Mouse (Mus musculus): ENCODE data around the gene Fubp3. TPM values are rescaled to one million over a fixed set of nuclear protein-coding genes. Genes with fewer than 3 reads are reported as not detected.
"Not testable (repeated sequence)": the region's sequence is repeated elsewhere in the genome, so short reads cannot be mapped to it uniquely, and the experiment has no call there.

Fubp3 gene
- polyA plus RNA-seq, 1 experiment from 2014 or later = 87.2 TPM

DNA sequence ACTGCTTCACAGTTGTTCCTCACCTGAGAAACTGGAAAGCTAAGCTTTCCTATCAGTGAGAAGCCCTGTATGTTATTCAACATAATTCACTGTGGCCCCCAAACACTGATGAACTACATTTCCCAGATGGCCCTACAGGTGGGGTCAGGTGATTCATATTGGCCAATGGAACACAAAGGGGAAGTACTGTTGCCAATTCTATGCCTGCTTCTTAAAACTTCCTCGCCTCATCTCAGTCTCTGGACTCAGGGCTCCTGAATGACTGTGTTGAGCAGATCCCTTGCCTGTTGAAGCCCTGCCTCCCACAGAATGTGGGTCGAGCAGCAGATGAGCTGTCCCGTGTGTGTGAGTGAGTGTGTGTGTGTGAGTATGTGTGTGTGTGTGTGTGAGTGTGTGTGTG lies 21.9 kb upstream of the Fubp3 start:
- H3K9me3 ChIP-seq (ENCODE audit: control insufficient read depth, low read depth, low read length) = peaks cover 6% of the 10 kb centered on the region; the same call in 1 of the 2 replicates
- 75% methylated on average over 3 of the region's 3 CpGs for WGBS
- no peak overlapping the region for H3K4me2 ChIP-seq (replicated peaks; ENCODE audit: low read depth, low read length)
- H3K27ac ChIP-seq (ENCODE audit: low read length) = no peak overlapping the region
- no peaks in the 10 kb centered on the region for H3K27me3 ChIP-seq (ENCODE audit: control insufficient read depth, insufficient read depth, low read length)
- no peak for ATAC-seq (ENCODE audit: insufficient number of reproducible peaks, insufficient read depth, low FRiP score, low read depth)
- H3K36me3 ChIP-seq (ENCODE audit: control insufficient read depth, insufficient read depth, low read length) = no peaks in the 10 kb centered on the region
- H3K4me1 ChIP-seq (ENCODE audit: control insufficient read depth, insufficient read depth, low read length) = no peaks in the 10 kb centered on the region
- H3K4me3 ChIP-seq (ENCODE audit: low read depth, low read length) = no peak overlapping the region
- no peak overlapping the region for H3K9ac ChIP-seq (replicated peaks; ENCODE audit: low read depth, low read length)

DNA sequence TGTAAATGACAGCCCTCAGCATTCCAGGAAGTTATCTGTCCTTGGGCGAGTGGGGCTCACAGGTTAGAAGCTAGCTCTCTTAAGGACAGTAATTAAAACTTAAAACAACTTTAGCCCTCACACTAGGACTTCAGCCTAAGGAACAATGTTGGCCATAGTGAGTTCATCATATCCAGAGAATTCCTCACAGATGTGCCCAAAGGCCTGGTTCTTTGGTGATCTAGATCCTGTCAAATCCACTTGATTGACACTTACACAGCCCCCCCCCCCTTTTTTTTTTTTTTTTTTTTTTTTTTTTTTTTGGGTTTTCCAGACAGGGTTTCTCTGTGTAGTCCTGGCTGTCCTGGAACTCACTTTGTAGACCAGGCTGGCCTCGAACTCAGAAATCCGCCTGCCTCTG lies 21.1 kb upstream of the Fubp3 start:
- H3K4me2 ChIP-seq (replicated peaks; ENCODE audit: low read depth, low read length); H3K9me3 ChIP-seq (ENCODE audit: control insufficient read depth, low read depth, low read length); ATAC-seq (ENCODE audit: insufficient number of reproducible peaks, insufficient read depth, low FRiP score, low read depth); H3K36me3 ChIP-seq (ENCODE audit: control insufficient read depth, insufficient read depth, low read length); H3K27ac ChIP-seq (ENCODE audit: low read length); H3K4me1 ChIP-seq (ENCODE audit: control insufficient read depth, insufficient read depth, low read length); H3K27me3 ChIP-seq (ENCODE audit: control insufficient read depth, insufficient read depth, low read length); H3K4me3 ChIP-seq (ENCODE audit: low read depth, low read length); H3K9ac ChIP-seq (replicated peaks; ENCODE audit: low read depth, low read length): not testable (repeated sequence)
- 92% methylated on average over 2 of the region's 3 CpGs for WGBS

DNA sequence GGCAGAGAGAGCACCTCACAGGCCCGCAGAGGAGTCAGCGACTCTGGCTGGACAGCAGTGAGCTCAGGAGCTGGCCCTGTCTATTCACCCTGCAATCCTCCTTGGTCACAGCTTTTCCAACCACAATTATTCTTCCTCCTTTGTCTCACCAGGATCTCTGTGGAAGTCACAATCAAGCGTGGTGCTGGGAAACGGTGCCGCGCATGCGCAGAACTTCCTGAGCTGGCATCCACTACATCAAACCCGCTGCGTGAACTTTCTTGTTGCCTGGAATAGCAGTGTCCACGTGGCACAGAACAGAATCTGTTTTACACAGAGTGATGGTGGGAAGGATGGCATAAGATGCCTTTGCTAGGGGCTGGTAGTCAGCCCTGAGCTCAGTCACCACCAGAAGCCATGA lies 20.5 kb upstream of the Fubp3 start:
- no peak overlapping the region for H3K9ac ChIP-seq (replicated peaks; ENCODE audit: low read depth, low read length)
- no peak for ATAC-seq (ENCODE audit: insufficient number of reproducible peaks, insufficient read depth, low FRiP score, low read depth)
- 87% methylated on average over 10 of the region's 10 CpGs for WGBS

DNA sequence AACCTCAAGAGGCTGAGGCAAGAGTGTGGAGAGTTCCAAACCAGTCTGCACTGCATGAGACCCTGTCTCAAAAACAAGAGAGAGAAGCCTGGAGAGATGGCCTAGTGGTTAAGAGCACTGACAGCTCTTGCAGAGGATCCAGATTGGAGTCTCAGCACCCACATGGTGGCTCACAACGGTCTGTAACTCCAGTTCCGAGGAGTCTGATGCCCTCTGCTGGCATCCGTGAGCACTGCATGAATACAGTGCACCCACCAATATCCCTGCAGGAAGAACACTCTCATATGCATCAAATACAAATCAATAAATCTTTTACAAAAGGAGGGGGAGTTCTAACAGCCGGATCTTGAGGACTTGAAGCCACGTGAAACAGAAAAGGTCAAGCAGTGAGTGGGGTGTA lies 17.8 kb upstream of the Fubp3 start:
- no peaks in the 10 kb centered on the region for H3K4me1 ChIP-seq (ENCODE audit: control insufficient read depth, insufficient read depth, low read length)
- H3K9ac ChIP-seq (replicated peaks; ENCODE audit: low read depth, low read length) = no peak overlapping the region
- 79% methylated on average over 5 of the region's 5 CpGs for WGBS
- no peak overlapping the region for H3K27ac ChIP-seq (ENCODE audit: low read length)
- ATAC-seq (ENCODE audit: insufficient number of reproducible peaks, insufficient read depth, low FRiP score, low read depth) = no peak
- no peaks in the 10 kb centered on the region for H3K27me3 ChIP-seq (ENCODE audit: control insufficient read depth, insufficient read depth, low read length)
- H3K9me3 ChIP-seq (ENCODE audit: control insufficient read depth, low read depth, low read length) = peaks cover 6% of the 10 kb centered on the region; the same call in 1 of the 2 replicates
- no peak overlapping the region for H3K4me2 ChIP-seq (replicated peaks; ENCODE audit: low read depth, low read length)
- no peaks in the 10 kb centered on the region for H3K36me3 ChIP-seq (ENCODE audit: control insufficient read depth, insufficient read depth, low read length)
- no peak overlapping the region for H3K4me3 ChIP-seq (ENCODE audit: low read depth, low read length)

More for the DNA sequence above, 20.5 kb upstream of the Fubp3 start:
- H3K9me3 ChIP-seq (ENCODE audit: control insufficient read depth, low read depth, low read length) = peaks cover 6% of the 10 kb centered on the region; the same call in 1 of the 2 replicates
- no peak overlapping the region for H3K4me3 ChIP-seq (ENCODE audit: low read depth, low read length)
- no peaks in the 10 kb centered on the region for H3K36me3 ChIP-seq (ENCODE audit: control insufficient read depth, insufficient read depth, low read length)
- H3K4me2 ChIP-seq (replicated peaks; ENCODE audit: low read depth, low read length) = no peak overlapping the region
- H3K27ac ChIP-seq (ENCODE audit: low read length) = no peak overlapping the region
- H3K27me3 ChIP-seq (ENCODE audit: control insufficient read depth, insufficient read depth, low read length) = no peaks in the 10 kb centered on the region
- H3K4me1 ChIP-seq (ENCODE audit: control insufficient read depth, insufficient read depth, low read length) = no peaks in the 10 kb centered on the region

DNA sequence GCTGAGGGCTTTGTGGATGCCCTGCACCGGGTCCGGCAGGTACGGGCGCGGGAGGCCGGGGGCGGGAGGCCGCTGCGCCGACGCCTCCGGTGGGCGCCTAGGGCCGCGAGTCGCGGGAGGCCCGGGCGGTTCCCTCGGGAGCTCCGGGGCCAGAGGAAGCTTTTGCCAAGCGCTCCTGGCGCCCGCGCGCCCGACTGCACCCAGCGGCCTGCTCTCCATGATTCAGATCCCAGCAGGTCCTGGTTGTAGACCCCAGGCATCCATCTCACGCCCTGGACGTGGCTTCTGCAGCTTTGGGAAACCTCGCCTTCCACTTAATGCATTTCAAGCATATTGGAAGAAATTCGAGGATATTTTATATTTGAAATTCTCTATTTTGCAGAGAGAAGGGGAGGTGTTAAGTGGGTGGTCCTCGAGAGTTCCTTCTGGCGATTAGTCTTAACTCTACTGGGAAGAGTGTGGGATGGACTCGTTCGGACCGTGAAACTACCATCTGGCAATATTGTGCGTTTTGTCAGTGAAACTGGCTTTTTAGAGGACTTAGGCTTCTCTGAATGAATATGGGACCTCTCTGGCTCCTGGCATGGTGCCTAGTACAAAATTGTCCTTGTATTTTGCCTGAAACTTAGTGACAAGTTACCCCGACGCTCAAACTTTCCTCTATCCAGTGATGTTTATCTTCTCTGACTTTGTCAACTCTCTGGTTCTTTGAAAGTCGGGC lies 624 bp downstream of the Fubp3 start:
- Histone ChIP-seq H3K36me3 (ENCODE audit: control insufficient read depth, insufficient read depth, low read length) (no peaks in the 10 kb centered on the region; the same call in 1 of the 2 replicates), H3K4me1 (ENCODE audit: control insufficient read depth, insufficient read depth, low read length) (peaks cover 12% of the 10 kb centered on the region), H3K9me3 (ENCODE audit: control insufficient read depth, low read depth, low read length) (no peaks in the 10 kb centered on the region), H3K4me3 (ENCODE audit: low read depth, low read length) (peak overlapping the region; percentile 98), H3K9ac (replicated peaks; ENCODE audit: low read depth, low read length) (peak overlapping the region; percentile 97), H3K27me3 (ENCODE audit: control insufficient read depth, insufficient read depth, low read length) (no peaks in the 10 kb centered on the region), H3K4me2 (replicated peaks; ENCODE audit: low read depth, low read length) (peak overlapping the region; percentile 92), H3K27ac (ENCODE audit: low read length) (peak overlapping the region; percentile 88)
- ATAC-seq (ENCODE audit: insufficient number of reproducible peaks, insufficient read depth, low FRiP score, low read depth) = no peak
- 2% methylated on average over 38 of the region's 41 CpGs for WGBS

DNA sequence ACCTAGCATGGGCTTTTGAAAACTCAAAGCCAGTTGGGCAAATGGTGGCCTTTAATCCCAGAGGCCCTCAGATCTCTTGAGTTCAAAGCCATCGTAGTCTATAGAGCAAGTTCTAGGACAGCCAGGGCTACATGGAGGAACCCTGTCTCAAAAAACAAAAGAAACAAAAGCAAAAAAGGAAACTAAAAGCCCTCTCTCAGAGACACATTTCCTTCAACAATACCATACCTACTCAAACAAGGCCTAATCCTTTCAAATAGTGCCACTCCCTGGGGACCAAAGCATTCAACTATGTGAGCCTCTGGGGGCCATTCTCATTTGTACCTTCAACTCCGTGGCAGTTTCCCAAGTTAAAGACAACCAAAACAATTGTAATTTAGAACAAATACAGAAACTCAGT lies 9.2 kb downstream of the Fubp3 start:
- Histone ChIP-seq H3K36me3 (ENCODE audit: control insufficient read depth, insufficient read depth, low read length) (peaks cover 19% of the 10 kb centered on the region; the same call in 1 of the 2 replicates), H3K27ac (ENCODE audit: low read length) (no peak overlapping the region), H3K27me3 (ENCODE audit: control insufficient read depth, insufficient read depth, low read length) (no peaks in the 10 kb centered on the region), H3K4me3 (ENCODE audit: low read depth, low read length) (no peak overlapping the region), H3K9ac (replicated peaks; ENCODE audit: low read depth, low read length) (no peak overlapping the region), H3K4me2 (replicated peaks; ENCODE audit: low read depth, low read length) (no peak overlapping the region), H3K9me3 (ENCODE audit: control insufficient read depth, low read depth, low read length) (no peaks in the 10 kb centered on the region), H3K4me1 (ENCODE audit: control insufficient read depth, insufficient read depth, low read length) (no peaks in the 10 kb centered on the region)
- ATAC-seq (ENCODE audit: insufficient number of reproducible peaks, insufficient read depth, low FRiP score, low read depth) = no peak
- 75% methylated on average over 2 of the region's 2 CpGs for WGBS

DNA sequence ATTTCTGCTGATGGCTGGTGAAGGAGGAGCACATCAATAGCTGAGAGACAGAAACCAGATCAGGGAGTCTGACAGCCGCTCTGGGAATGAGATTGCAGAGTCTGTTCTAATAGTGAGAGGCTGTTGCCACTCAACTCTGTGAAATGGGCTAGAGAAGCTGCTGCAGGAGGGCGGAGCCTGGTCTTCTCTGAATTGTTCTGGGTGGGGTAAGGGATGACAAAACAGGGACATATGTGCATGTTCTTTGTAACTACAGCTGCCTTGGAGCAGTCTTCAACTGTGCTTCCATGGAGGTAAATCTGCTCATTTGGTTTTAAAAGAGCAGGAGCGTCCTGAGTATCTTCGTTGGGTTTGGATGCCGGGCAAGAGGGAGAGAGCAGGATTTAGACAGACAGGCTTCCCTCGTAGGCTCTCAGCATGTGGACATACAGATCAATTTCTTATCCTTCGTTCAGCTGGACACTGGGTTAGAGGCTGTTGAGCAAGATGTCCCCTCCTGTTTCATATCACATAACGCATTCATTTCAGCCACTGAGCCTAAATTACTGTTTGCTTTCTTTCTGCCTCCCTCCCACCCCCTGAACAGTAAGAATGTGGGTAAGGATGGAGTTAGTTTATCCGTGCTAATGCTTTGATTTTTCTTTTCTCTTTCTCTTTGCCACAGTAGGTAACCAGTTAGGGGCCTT lies 19.5 kb downstream of the Fubp3 start:
- no peaks in the 10 kb centered on the region for H3K4me1 ChIP-seq (ENCODE audit: control insufficient read depth, insufficient read depth, low read length)
- WGBS = 80% methylated on average over 9 of the region's 9 CpGs
- H3K4me2 ChIP-seq (replicated peaks; ENCODE audit: low read depth, low read length) = no peak overlapping the region
- no peak overlapping the region for H3K9ac ChIP-seq (replicated peaks; ENCODE audit: low read depth, low read length)
- no peaks in the 10 kb centered on the region for H3K27me3 ChIP-seq (ENCODE audit: control insufficient read depth, insufficient read depth, low read length)
- no peak for ATAC-seq (ENCODE audit: insufficient number of reproducible peaks, insufficient read depth, low FRiP score, low read depth)
- H3K27ac ChIP-seq (ENCODE audit: low read length) = no peak overlapping the region
- H3K9me3 ChIP-seq (ENCODE audit: control insufficient read depth, low read depth, low read length) = no peaks in the 10 kb centered on the region
- no peak overlapping the region for H3K4me3 ChIP-seq (ENCODE audit: low read depth, low read length)
- H3K36me3 ChIP-seq (ENCODE audit: control insufficient read depth, insufficient read depth, low read length) = peaks cover 35% of the 10 kb centered on the region

DNA sequence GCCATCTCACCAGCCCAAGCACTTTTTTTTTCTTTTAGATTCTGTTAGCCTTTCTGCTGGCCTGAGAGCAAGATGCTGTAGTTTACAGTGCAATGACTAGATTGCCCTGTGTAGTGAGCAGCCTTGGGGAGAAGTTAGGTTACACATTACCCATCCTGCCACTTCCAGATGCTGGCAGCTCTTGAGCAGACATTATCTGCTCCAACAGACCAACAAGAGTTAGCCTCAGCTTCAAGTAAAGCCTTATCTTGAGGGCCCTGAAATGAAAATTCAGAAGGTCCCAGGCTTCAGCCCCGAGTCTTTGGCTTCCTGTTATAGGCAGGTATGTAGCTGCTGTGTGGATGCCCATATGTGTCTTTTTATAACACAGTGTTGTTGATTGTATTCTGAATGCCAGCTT lies 35.1 kb downstream of the Fubp3 start:
- no peak overlapping the region for H3K4me3 ChIP-seq (ENCODE audit: low read depth, low read length)
- H3K36me3 ChIP-seq (ENCODE audit: control insufficient read depth, insufficient read depth, low read length) = peaks cover 81% of the 10 kb centered on the region
- H3K4me2 ChIP-seq (replicated peaks; ENCODE audit: low read depth, low read length) = no peak overlapping the region
- H3K9ac ChIP-seq (replicated peaks; ENCODE audit: low read depth, low read length) = no peak overlapping the region
- H3K27ac ChIP-seq (ENCODE audit: low read length) = no peak overlapping the region
- ATAC-seq (ENCODE audit: insufficient number of reproducible peaks, insufficient read depth, low FRiP score, low read depth) = no peak
- no peaks in the 10 kb centered on the region for H3K9me3 ChIP-seq (ENCODE audit: control insufficient read depth, low read depth, low read length)
- H3K27me3 ChIP-seq (ENCODE audit: control insufficient read depth, insufficient read depth, low read length) = no peaks in the 10 kb centered on the region
- 0 out of 2 replicates have a peak, but pooled peaks cover 6% of the 10 kb centered on the region for H3K4me1 ChIP-seq (ENCODE audit: control insufficient read depth, insufficient read depth, low read length)
- WGBS = 78% methylated on average over 1 of the region's 1 CpGs
